Mouse (Mus musculus): ENCODE measurements around the gene Oas1e.
A peak's percentile ranks its signal among the peaks of the same experiment; 100 is the strongest.
"Not testable (repeated sequence)": the region's sequence is repeated elsewhere in the genome, so short reads cannot be mapped to it uniquely, and the experiment has no call there.

Gene Oas1e

DNA sequence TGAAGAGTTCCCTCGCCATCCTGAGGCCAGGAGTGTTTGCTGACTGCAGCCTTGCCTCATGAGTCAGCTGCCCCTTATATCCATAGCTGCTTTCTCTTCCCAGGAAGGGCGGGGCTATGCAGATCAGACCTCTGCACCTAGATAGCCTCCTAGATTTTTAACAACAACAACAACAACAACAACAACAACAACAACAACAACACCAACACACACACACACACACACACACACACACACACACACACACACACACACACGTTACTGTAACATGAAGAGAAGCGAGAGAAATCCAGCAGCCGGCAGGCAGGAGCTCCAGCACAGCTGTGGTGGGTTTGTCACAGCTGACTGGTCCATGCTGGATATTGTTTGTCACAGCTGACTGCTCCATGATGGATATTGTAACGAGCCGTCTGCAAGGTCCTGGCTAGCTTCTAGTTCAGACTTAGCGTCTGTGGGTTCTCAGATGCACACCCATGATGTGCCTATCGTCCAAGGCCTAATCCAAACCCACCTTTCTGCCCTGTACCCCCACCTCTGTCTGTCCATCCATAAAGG is at the start of gene Oas1e:
Gene Oas1e (minus strand): TSS at position 51 of the 555 bp plus-strand sequence.
- not testable (repeated sequence) for DNase-seq

GRCm38 (mm10) chr5:120844713-120845112 is 49.4 kb upstream of the Oas1e start:
- peak; percentile 76 for DNase-seq

DNA sequence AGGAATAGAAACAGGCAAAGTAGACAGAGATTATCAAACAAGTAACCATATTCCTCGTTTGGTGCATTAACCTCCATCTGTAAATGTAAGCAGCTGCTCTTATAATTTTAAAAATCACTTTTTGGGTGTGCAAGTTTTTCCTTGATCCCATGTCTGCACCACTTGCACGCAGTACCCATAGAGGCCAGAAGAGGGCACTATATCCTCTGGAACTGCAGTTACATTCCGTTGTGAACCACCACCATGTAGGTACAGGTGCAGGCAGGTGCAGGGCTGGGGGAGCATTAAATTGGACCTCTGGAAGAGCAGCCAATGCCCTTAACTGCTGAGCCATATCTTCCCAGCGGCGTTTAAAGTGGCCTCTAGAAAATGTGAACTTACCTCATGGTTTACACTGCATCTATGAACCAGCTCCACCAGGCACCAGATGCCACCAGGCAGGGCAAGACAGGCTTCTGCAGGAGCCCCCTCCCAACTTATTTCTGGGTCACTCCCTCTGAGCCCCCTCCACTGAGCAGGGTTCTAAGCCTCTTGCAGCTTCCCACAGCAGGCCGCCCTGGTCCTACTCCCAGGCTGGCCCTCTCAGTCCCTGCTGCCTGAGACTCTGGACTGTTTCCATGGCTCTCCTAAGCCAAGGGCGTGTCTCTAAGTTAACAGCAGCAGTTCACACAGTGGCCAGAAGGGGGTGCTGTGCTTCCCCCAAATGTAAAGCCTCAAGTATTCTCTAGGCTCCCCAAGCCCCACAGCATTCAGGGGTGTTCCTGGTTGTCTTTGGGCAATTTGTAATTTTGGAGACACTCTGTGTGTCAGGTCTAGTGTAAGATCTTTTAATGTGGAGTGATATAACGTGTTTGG is 41.6 kb upstream of the Oas1e start:
- peak; percentile 80 for DNase-seq

DNA sequence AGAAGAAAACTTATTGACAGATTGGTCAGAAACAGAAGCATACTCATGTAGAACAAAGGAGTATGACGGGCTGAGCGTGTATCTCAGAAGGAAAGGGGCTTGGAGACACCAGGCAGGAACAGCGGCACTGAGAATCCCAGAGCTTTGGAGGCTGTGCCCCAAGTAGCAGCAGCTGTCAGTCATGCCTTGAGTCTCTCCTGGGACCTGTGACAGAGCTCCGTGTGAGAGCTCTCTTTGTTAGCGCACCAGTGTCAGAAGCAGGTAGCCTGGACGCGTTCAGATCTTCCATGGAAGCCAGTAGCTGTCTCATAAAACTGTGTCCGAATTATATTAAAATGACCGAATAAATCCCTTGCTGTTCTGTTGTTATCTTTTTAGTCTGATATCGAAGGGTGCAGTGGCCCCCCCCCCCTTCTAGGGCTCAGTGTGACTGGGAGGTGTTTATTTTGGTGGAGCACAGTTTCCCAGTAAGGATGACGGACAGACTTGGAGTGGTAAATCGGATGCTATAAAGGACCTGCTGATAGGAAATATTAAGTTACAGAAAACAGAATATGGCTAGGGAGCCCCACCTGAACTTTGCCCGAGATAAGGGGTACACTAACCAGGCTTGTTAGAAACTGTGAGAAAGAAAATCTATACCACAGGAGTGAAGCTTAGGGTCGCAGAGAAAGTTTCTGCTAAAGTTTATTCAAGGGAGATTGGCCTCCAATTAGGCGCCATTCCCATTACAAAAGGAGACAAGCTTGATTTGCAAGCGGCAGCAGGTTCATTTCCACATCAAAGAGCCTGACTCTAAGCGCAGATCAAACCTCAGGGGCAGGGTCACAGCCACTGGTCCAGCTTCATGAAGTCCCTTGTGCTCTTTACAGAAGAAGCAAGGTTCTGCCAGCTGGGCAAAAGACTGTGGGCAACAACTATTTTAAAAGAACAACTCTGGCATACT is 38.3 kb upstream of the Oas1e start:
- no peak for DNase-seq

- DNase-seq, result no peak
Measured at GRCm38 (mm10) chr5:120831031-120831430, 35.7 kb upstream of the Oas1e start.

- DNase-seq, result no peak
Measured at GRCm38 (mm10) chr5:120818999-120819398, 23.7 kb upstream of the Oas1e start.

GRCm38 (mm10) chr5:120815949-120816348 is 20.6 kb upstream of the Oas1e start:
- no peak for DNase-seq

DNA sequence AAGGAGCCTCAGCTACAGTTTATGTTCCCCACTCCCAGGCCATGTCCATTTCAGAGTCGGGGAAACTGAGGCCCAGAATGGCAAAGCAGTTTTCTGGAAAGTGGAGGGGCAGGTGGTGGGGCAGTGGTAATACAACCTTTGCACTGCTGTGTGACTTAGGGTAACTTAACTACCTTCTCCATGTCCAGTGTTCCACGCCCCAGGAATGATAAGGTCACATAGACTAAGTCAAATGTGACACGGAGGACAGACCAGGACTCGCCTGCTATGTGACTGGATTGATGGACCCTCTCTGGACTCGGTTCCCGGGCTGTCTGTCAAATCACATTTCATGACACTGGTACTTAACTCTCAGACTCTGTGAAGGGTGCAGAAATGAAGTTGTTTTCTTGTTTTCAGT is 17.7 kb upstream of the Oas1e start:
- DNase-seq, result no peak

DNA sequence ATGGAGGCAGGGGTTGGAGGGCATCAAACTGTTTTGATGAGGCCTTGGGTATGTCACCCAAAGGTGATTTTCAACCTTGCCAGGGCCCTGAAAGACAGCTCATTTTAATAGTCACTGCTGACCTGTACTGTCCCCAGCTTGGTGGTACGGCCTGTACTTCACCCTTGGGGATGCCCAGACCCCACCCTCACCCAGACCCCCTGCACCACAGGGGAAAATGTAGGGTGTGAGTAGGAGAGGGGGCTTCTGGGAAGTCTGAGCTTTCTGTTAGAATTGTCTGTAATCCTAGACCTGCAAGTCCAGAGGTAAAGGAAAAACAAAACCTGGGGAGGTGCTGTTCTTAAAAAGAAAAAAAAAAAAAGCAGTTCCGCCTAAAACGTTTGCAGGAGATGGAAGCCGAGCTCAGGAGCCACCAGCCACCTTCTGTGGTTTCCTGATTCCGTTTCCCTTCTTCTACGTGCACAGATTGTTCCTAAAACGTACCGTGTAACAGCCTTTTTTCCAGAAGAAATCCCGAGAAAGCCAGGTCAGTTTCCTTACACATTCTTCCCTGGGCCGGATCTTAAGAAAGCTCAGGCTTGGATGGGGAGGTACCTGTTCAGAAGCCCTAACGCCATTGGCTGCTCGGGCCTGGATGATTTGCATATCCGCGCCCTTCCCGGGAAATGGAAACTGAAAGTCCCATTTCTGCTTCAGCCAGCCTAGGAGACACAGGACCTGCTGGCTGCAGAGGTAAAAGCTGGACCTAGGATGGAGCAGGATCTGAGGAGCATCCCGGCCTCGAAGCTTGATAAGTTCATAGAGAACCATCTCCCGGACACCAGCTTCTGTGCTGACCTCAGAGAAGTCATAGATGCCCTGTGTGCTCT is 16.9 kb upstream of the Oas1e start, which contains the start of gene Oas1c:
Gene Oas1c (minus strand): TSS at position 564 of the 869 bp plus-strand sequence.
- DNase-seq, result peak; percentile 99

DNA sequence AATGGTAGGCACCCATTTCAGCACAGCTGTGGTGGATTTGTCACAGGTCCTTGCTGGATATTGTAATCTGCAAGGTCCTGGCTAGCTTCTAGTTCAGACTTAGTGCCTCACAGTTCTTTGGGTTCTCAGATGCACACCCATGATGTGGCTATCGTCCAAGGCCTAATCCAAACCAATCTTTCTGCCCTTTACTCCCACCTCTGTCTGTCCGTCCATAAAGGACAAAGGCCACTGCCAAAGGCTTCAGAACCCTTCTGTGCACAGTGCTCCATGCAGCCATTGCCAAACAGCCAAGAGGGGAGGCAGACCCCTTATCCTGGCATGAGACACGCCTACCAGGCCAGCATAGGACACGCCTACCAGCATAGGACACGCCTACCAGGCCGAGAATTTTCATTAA is 13.8 kb upstream of the Oas1e start:
- DNase-seq, result no peak

GRCm38 (mm10) chr5:120806458-120806857 is 11.1 kb upstream of the Oas1e start:
- no peak for DNase-seq

GRCm38 (mm10) chr5:120803596-120803995 is 8.3 kb upstream of the Oas1e start:
- no peak for DNase-seq

DNA sequence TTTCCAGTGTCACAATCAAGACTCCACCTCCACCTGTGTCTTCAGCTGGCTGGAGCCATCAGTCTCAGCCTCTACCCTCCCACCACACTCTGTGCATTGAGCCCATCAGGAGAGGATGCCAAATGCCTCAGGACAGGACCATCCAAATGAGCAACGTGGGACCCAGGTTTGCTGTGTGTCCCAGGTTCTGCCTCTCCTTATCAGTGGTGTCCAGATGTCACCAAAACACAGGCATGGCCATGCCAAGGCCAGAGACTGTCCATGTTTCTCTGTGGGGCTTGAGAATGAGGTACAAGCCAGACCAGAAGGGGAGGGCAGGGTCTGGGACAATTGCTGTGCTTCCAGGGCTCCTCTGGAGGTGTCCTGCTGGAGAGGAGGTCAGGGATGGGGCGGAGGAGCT is 3.6 kb upstream of the Oas1e start:
- DNase-seq, result not testable (repeated sequence)

- not testable (repeated sequence) for DNase-seq
Measured at GRCm38 (mm10) chr5:120798147-120798546, 2.8 kb upstream of the Oas1e start.

DNA sequence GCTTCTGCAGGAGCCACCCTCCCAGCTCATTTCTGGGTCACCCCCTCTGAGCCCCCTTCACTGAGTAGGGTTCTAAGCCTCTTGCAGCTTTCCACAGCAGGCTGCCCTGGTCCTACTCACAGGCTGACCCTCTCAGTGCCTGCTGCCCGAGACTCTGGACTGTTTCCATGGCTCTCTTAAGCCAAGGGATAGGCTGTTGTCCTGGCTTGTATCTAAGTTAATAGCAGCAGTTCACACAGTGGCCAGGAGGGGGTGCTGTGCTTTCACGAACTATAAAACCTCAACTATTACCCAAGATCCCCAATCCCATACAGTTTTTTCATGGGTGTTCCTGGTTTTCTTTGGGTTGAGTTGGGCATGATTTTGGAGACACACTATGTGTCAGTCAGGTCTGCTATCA is 2.3 kb downstream of the Oas1e start:
- DNase-seq, result peak; percentile 89

GRCm38 (mm10) chr5:120787042-120787441 is 8.3 kb downstream of the Oas1e start:
- DNase-seq, result no peak

GRCm38 (mm10) chr5:120782446-120782845 is 12.9 kb downstream of the Oas1e start:
- no peak for DNase-seq

- DNase-seq, result no peak
Measured at GRCm38 (mm10) chr5:120781646-120782045, 13.7 kb downstream of the Oas1e start.

GRCm38 (mm10) chr5:120779922-120780321 is 15.4 kb downstream of the Oas1e start:
- DNase-seq, result no peak

DNA sequence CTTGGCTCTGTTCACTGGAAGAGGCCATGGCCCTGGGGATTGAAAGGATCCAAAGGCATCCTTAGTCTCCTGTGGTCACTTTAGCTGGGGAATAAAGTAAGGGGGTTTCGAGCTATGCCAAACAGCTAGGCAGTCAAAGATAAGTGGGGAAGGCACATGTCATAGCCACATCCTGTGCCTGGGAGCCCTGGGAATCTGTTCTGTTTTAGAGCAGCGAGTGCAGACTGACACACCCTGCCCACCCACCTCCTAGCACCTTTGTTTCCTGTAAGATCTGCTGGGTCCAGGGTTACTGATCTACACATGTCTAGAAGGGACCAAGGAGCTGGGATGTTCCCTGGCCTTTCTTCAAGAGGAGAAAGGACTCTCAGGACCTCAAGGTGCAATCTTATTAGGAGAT is 16.4 kb downstream of the Oas1e start:
- DNase-seq, result no peak

GRCm38 (mm10) chr5:120777478-120777877 is 17.9 kb downstream of the Oas1e start, which contains the start of gene Oas3:
Gene Oas3, minus strand, starts transcription at chr5:120777661.
- no peak for DNase-seq

DNA sequence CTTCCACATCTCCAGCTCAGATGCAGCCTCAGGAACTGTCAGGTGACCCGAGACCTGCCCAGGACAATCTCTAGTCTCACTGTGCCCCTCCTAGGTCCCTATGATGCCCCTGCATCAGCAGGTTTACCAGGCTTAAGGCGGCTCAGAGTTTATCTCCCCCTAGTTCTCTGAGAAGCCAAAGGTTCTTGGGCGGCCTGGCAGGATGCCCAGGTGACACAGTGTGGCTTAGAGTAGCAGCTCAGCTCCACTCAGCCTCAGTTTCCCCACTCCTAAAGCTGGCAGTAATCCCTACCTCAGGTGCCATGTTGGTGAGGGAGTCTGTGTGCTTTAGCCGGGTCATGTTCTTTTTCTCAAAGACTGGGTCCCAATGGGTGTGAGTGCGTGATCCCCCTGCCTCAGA is 18.5 kb downstream of the Oas1e start:
- no peak for DNase-seq

Data from heart, adult 11 months (tissue).